Mouse (Mus musculus): Measurements from ENCODE around the gene Farp1. TPM values are rescaled to one million over a fixed set of nuclear protein-coding genes. Genes with fewer than 3 reads are reported as not detected.

Farp1 gene
- polyA plus RNA-seq, 1 experiment from 2014 or later = 19.1 TPM

- H3K27ac ChIP-seq (replicated peaks in 1 of 2; ENCODE audit: control insufficient read depth in 1 of 2, insufficient read depth in 1 of 2, low read depth in 2 of 2, low read length in 2 of 2) = no peak overlapping the region
- no peak overlapping the region for H3K4me3 ChIP-seq (ENCODE audit: control insufficient read depth in 1 of 2, insufficient read depth in 1 of 2, low read depth in 1 of 2, low read length in 2 of 2)
- H3K27me3 ChIP-seq (ENCODE audit: control insufficient read depth, insufficient read depth, low read length) = no peaks in the 10 kb centered on the region
- H3K4me1 ChIP-seq (ENCODE audit: control insufficient read depth in 2 of 2, insufficient read depth in 2 of 2, low read length in 2 of 2) = no peaks in the 10 kb centered on the region
- WGBS = 92% methylated on average over 5 of the region's 5 CpGs
- no peak for ATAC-seq (ENCODE audit: insufficient number of reproducible peaks, insufficient read depth, low FRiP score, low read depth)
- 0 out of 2 replicates have a peak, but pooled peaks cover 6% of the 10 kb centered on the region for H3K36me3 ChIP-seq (ENCODE audit: control insufficient read depth, insufficient read depth, low read length)
- H3K9me3 ChIP-seq (ENCODE audit: control insufficient read depth, low read length) = no peaks in the 10 kb centered on the region
- no peak overlapping the region for H3K9ac ChIP-seq (ENCODE audit: low read length)
- H3K4me2 ChIP-seq (ENCODE audit: low read length) = no peak overlapping the region
Measured at GRCm38 (mm10) chr14:121073093-121073866, 38.3 kb downstream of the Farp1 start.

GRCm38 (mm10) chr14:121074197-121074734 is 39.3 kb downstream of the Farp1 start:
- no peak overlapping the region for H3K9ac ChIP-seq (ENCODE audit: low read length)
- 90% methylated on average over 2 of the region's 2 CpGs for WGBS
- no peaks in the 10 kb centered on the region for H3K9me3 ChIP-seq (ENCODE audit: control insufficient read depth, low read length)
- H3K4me3 ChIP-seq (ENCODE audit: control insufficient read depth in 1 of 2, insufficient read depth in 1 of 2, low read depth in 1 of 2, low read length in 2 of 2) = no peak overlapping the region
- no peak overlapping the region for H3K27ac ChIP-seq (replicated peaks in 1 of 2; ENCODE audit: control insufficient read depth in 1 of 2, insufficient read depth in 1 of 2, low read depth in 2 of 2, low read length in 2 of 2)
- H3K4me2 ChIP-seq (ENCODE audit: low read length) = no peak overlapping the region
- no peaks in the 10 kb centered on the region for H3K4me1 ChIP-seq (ENCODE audit: control insufficient read depth in 2 of 2, insufficient read depth in 2 of 2, low read length in 2 of 2)
- H3K36me3 ChIP-seq (ENCODE audit: control insufficient read depth, insufficient read depth, low read length) = 0 out of 2 replicates have a peak, but pooled peaks cover 6% of the 10 kb centered on the region
- no peak for ATAC-seq (ENCODE audit: insufficient number of reproducible peaks, insufficient read depth, low FRiP score, low read depth)
- H3K27me3 ChIP-seq (ENCODE audit: control insufficient read depth, insufficient read depth, low read length) = no peaks in the 10 kb centered on the region

- Histone ChIP-seq H3K9ac (ENCODE audit: low read length) (no peak overlapping the region), H3K27ac (replicated peaks in 1 of 2; ENCODE audit: control insufficient read depth in 1 of 2, insufficient read depth in 1 of 2, low read depth in 2 of 2, low read length in 2 of 2) (no peak overlapping the region), H3K4me3 (ENCODE audit: control insufficient read depth in 1 of 2, insufficient read depth in 1 of 2, low read depth in 1 of 2, low read length in 2 of 2) (no peak overlapping the region), H3K9me3 (ENCODE audit: control insufficient read depth, low read length) (no peaks in the 10 kb centered on the region), H3K4me1 (ENCODE audit: control insufficient read depth in 2 of 2, insufficient read depth in 2 of 2, low read length in 2 of 2) (peaks cover 3 to 14% of the 10 kb centered on the region in 2 experiments), H3K27me3 (ENCODE audit: control insufficient read depth, insufficient read depth, low read length) (no peaks in the 10 kb centered on the region), H3K36me3 (ENCODE audit: control insufficient read depth, insufficient read depth, low read length) (peaks cover 12% of the 10 kb centered on the region), H3K4me2 (ENCODE audit: low read length) (no peak overlapping the region)
- ATAC-seq (ENCODE audit: insufficient number of reproducible peaks, insufficient read depth, low FRiP score, low read depth) = no peak
- WGBS = 72% methylated on average over 5 of the region's 5 CpGs
Measured at GRCm38 (mm10) chr14:121080739-121081138, 45.7 kb downstream of the Farp1 start.

GRCm38 (mm10) chr14:121082341-121082740 is 47.3 kb downstream of the Farp1 start:
- H3K36me3 ChIP-seq (ENCODE audit: control insufficient read depth, insufficient read depth, low read length) = peaks cover 12% of the 10 kb centered on the region
- no peak overlapping the region for H3K4me3 ChIP-seq (ENCODE audit: control insufficient read depth in 1 of 2, insufficient read depth in 1 of 2, low read depth in 1 of 2, low read length in 2 of 2)
- WGBS = 56% methylated on average over 7 of the region's 7 CpGs
- H3K4me2 ChIP-seq (ENCODE audit: low read length) = no peak overlapping the region
- H3K9ac ChIP-seq (ENCODE audit: low read length) = no peak overlapping the region
- H3K27ac ChIP-seq (replicated peaks in 1 of 2; ENCODE audit: control insufficient read depth in 1 of 2, insufficient read depth in 1 of 2, low read depth in 2 of 2, low read length in 2 of 2) = no peak overlapping the region
- no peaks in the 10 kb centered on the region for H3K9me3 ChIP-seq (ENCODE audit: control insufficient read depth, low read length)
- H3K4me1 ChIP-seq (ENCODE audit: control insufficient read depth in 2 of 2, insufficient read depth in 2 of 2, low read length in 2 of 2) = peaks cover 6 to 20% of the 10 kb centered on the region in 2 experiments
- no peaks in the 10 kb centered on the region for H3K27me3 ChIP-seq (ENCODE audit: control insufficient read depth, insufficient read depth, low read length)
- 0 out of 2 replicates have a peak, but pooled peaks have one; percentile 44 for ATAC-seq (ENCODE audit: insufficient number of reproducible peaks, insufficient read depth, low FRiP score, low read depth)

GRCm38 (mm10) chr14:121082793-121083192 is 47.8 kb downstream of the Farp1 start:
- H3K4me1 ChIP-seq (ENCODE audit: control insufficient read depth in 2 of 2, insufficient read depth in 2 of 2, low read length in 2 of 2) = peaks cover 6 to 20% of the 10 kb centered on the region in 2 experiments
- no peak overlapping the region for H3K9ac ChIP-seq (ENCODE audit: low read length)
- H3K27ac ChIP-seq (replicated peaks in 1 of 2; ENCODE audit: control insufficient read depth in 1 of 2, insufficient read depth in 1 of 2, low read depth in 2 of 2, low read length in 2 of 2) = no peak overlapping the region
- peaks cover 12% of the 10 kb centered on the region for H3K36me3 ChIP-seq (ENCODE audit: control insufficient read depth, insufficient read depth, low read length)
- no peaks in the 10 kb centered on the region for H3K9me3 ChIP-seq (ENCODE audit: control insufficient read depth, low read length)
- ATAC-seq (ENCODE audit: insufficient number of reproducible peaks, insufficient read depth, low FRiP score, low read depth) = no peak
- no peaks in the 10 kb centered on the region for H3K27me3 ChIP-seq (ENCODE audit: control insufficient read depth, insufficient read depth, low read length)
- H3K4me2 ChIP-seq (ENCODE audit: low read length) = no peak overlapping the region
- no peak overlapping the region for H3K4me3 ChIP-seq (ENCODE audit: control insufficient read depth in 1 of 2, insufficient read depth in 1 of 2, low read depth in 1 of 2, low read length in 2 of 2)
- WGBS = 76% methylated on average over 2 of the region's 2 CpGs

- Histone ChIP-seq H3K27me3 (ENCODE audit: control insufficient read depth, insufficient read depth, low read length) (no peaks in the 10 kb centered on the region), H3K4me3 (ENCODE audit: control insufficient read depth in 1 of 2, insufficient read depth in 1 of 2, low read depth in 1 of 2, low read length in 2 of 2) (no peak overlapping the region), H3K9ac (ENCODE audit: low read length) (no peak overlapping the region), H3K36me3 (ENCODE audit: control insufficient read depth, insufficient read depth, low read length) (peaks cover 12% of the 10 kb centered on the region), H3K27ac (replicated peaks in 1 of 2; ENCODE audit: control insufficient read depth in 1 of 2, insufficient read depth in 1 of 2, low read depth in 2 of 2, low read length in 2 of 2) (no peak overlapping the region), H3K9me3 (ENCODE audit: control insufficient read depth, low read length) (no peaks in the 10 kb centered on the region), H3K4me2 (ENCODE audit: low read length) (no peak overlapping the region), H3K4me1 (ENCODE audit: control insufficient read depth in 2 of 2, insufficient read depth in 2 of 2, low read length in 2 of 2) (peaks cover 6 to 20% of the 10 kb centered on the region in 2 experiments)
- WGBS = 85% methylated on average over 3 of the region's 3 CpGs
- no peak for ATAC-seq (ENCODE audit: insufficient number of reproducible peaks, insufficient read depth, low FRiP score, low read depth)
Measured at GRCm38 (mm10) chr14:121083352-121083751, 48.4 kb downstream of the Farp1 start.

GRCm38 (mm10) chr14:121092517-121092916 is 57.5 kb downstream of the Farp1 start:
- peaks cover 20 to 30% of the 10 kb centered on the region in 2 experiments for H3K4me1 ChIP-seq (ENCODE audit: control insufficient read depth in 2 of 2, insufficient read depth in 2 of 2, low read length in 2 of 2)
- WGBS = 40% methylated on average over 9 of the region's 9 CpGs
- H3K36me3 ChIP-seq (ENCODE audit: control insufficient read depth, insufficient read depth, low read length) = peaks cover 13% of the 10 kb centered on the region
- no peak for ATAC-seq (ENCODE audit: insufficient number of reproducible peaks, insufficient read depth, low FRiP score, low read depth)
- no peak overlapping the region for H3K4me2 ChIP-seq (ENCODE audit: low read length)
- H3K9ac ChIP-seq (ENCODE audit: low read length) = no peak overlapping the region
- H3K9me3 ChIP-seq (ENCODE audit: control insufficient read depth, low read length) = peaks cover 12% of the 10 kb centered on the region
- peak overlapping the region; percentile 42 to 49; a peak in 2 of 4 replicates for H3K27ac ChIP-seq (replicated peaks in 1 of 2; ENCODE audit: control insufficient read depth in 1 of 2, insufficient read depth in 1 of 2, low read depth in 2 of 2, low read length in 2 of 2)
- H3K27me3 ChIP-seq (ENCODE audit: control insufficient read depth, insufficient read depth, low read length) = no peaks in the 10 kb centered on the region
- no peak overlapping the region for H3K4me3 ChIP-seq (ENCODE audit: control insufficient read depth in 1 of 2, insufficient read depth in 1 of 2, low read depth in 1 of 2, low read length in 2 of 2)

Measured in heart, embryonic 14.5 days (tissue).